Mouse (Mus musculus) MEL (cell line): ENCODE results near the gene Yeats2.

Source experiments
- CTCF ChIP-seq, 3 experiments: IDR thresholded peaks in 2 of 3; conservative IDR thresholded peaks in 1 of 3; 2 replicates each; pipeline ENCODE4 v1.5.1; 2011 to 2012; ENCODE audit warnings: low read length in 3 of 3, low read depth in 2 of 3, mild to moderate bottlenecking in 2 of 3, improper control_type of control experiment in 1 of 3, inconsistent platforms in 1 of 3, mixed read lengths in 1 of 3, moderate library complexity in 1 of 3; ENCODE audit not compliant: control insufficient read depth in 1 of 3, insufficient read depth in 1 of 3, poor library complexity in 1 of 3, severe bottlenecking in 1 of 3
- EP300 ChIP-seq, 2 experiments: IDR thresholded peaks; 2 replicates each; pipeline ENCODE4 v1.6.1; 2011; ENCODE audit warnings: improper control_type of control experiment in 2 of 2, low read length in 2 of 2, low read depth in 1 of 2, mild to moderate bottlenecking in 1 of 2
- MAX ChIP-seq: IDR thresholded peaks from 2 replicates; pipeline ENCODE4 v1.6.1; 2011; ENCODE audit warnings: low read length, improper control_type of control experiment
- MYC ChIP-seq: IDR thresholded peaks from 2 replicates; pipeline ENCODE4 v1.6.1; 2011; ENCODE audit warnings: low read depth, mild to moderate bottlenecking, low read length, improper control_type of control experiment, moderate library complexity
- SIN3A ChIP-seq: IDR thresholded peaks from 2 replicates; pipeline ENCODE4 v1.6.1; 2012; ENCODE audit warnings: low read length, improper control_type of control experiment, inconsistent platforms
- TAL1 ChIP-seq: IDR thresholded peaks from 2 replicates; pipeline ENCODE4 v1.6.1; 2012; ENCODE audit warnings: mild to moderate bottlenecking, inconsistent platforms, low read length, moderate library complexity, mixed read lengths

DNA sequence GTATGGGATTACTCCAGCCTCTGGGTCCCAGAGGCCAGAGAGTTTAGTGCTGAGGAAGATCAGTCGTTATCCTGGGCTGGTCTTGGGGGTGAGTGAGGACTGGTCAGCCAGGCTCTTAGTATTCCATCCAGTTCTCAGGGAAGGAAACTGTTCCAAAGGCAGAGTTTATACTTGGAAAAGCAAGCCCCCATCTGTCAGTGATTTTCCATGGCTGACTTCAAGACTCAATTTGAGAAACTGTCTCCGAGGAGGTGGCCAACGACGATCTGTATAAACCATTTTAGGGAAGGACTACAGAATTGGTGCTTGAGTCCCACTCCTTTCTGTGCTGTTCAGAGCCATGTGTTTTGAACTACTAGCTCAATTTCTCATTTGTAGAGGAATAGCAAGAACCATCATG lies 97.8 kb downstream of the Yeats2 start:
- TF ChIP-seq MAX (no peak), EP300 (IDR thresholded peaks at IDR 0.05; ENCODE audit: low read depth in 1 of 2, low read length in 2 of 2) (no peak), MYC (no peak), CTCF (IDR thresholded peaks at IDR 0.05 in 2 of 3, conservative IDR thresholded peaks at IDR 0.05 in 1 of 3; ENCODE audit: control insufficient read depth in 1 of 3, insufficient read depth in 1 of 3, low read depth in 2 of 3, low read length in 3 of 3, poor library complexity in 1 of 3, severe bottlenecking in 1 of 3) (no peak), TAL1 (no peak), SIN3A (no peak)
